Mouse (Mus musculus) thymus, adult 2 months (tissue): Measurements from ENCODE around the gene Rbm3. TPM values are rescaled to one million over a fixed set of nuclear protein-coding genes. Genes with fewer than 3 reads are reported as not detected.
A peak's percentile ranks its signal among the peaks of the same experiment; 100 is the strongest.

Source experiments
- DNase-seq: peaks from one replicate; pipeline ENCODE4 v3.0.0; 2021
- H3K27ac ChIP-seq: fragments of 200-500 bp; 2 replicates; pipeline ENCODE4 v1.5.1; 2012; ENCODE audit warnings: low read length, control low read depth; ENCODE audit not compliant: control insufficient read depth, insufficient read depth
- H3K27me3 ChIP-seq: fragments of 200-500 bp; 2 replicates; pipeline ENCODE4 v1.6.1; 2012; ENCODE audit warnings: mild to moderate bottlenecking, low read length, moderate library complexity, mixed read lengths; ENCODE audit not compliant: control insufficient read depth, insufficient read depth
- H3K36me3 ChIP-seq: fragments of 200-500 bp; 2 replicates; pipeline ENCODE4 v1.6.1; 2012; ENCODE audit warnings: mild to moderate bottlenecking, low read length, moderate library complexity; ENCODE audit not compliant: control insufficient read depth, insufficient read depth
- H3K4me1 ChIP-seq: fragments of 200-500 bp; replicated peaks from 2 replicates; pipeline ENCODE4 v1.6.1; 2012; ENCODE audit warnings: low read length; ENCODE audit not compliant: control insufficient read depth, insufficient read depth
- H3K4me3 ChIP-seq: fragments of 200-500 bp; 2 replicates; pipeline ENCODE4 v1.5.1; 2012; ENCODE audit warnings: mild to moderate bottlenecking, low read length, control low read depth, moderate library complexity; ENCODE audit not compliant: control insufficient read depth, insufficient read depth
- CTCF ChIP-seq: fragments of 200-500 bp; IDR thresholded peaks from 2 replicates; pipeline ENCODE4 v1.5.1; 2012; ENCODE audit warnings: mild to moderate bottlenecking, control low read depth, low read length, moderate library complexity, borderline replicate concordance; ENCODE audit not compliant: control insufficient read depth, poor library complexity, insufficient read depth; ENCODE audit errors: extremely low read depth
- POLR2A ChIP-seq: fragments of 200-500 bp; IDR thresholded peaks from 2 replicates; pipeline ENCODE4 v1.6.1; 2012; ENCODE audit warnings: mild to moderate bottlenecking, low read length, control low read depth, moderate library complexity; ENCODE audit not compliant: control insufficient read depth, poor library complexity, insufficient read depth; ENCODE audit errors: extremely low read depth
- WGBS: fragments of 180-500 bp; shearing (Covaris S2); methylation state at CpG from one replicate; pipeline ENCODE4 v1.1.7; 2018; 5-methylcytosine and 5-hydroxymethylcytosine counted together
- polyA plus RNA-seq: library from polyadenylated mRNA; depleted of rRNA; stranded (reverse); fragments of >200 nt; gene quantifications from 2 replicates; pipeline ENCODE4 v1.2.3, GENCODE M21; 2012

Gene Rbm3
- polyA plus RNA-seq, 1 experiment = 220 TPM

- H3K27ac ChIP-seq = no peak overlapping the region
- no peak for DNase-seq
- TF ChIP-seq POLR2A (no peak), CTCF (no peak)
- H3K4me1 ChIP-seq = no peaks in the 10 kb centered on the region
- no peaks in the 10 kb centered on the region for H3K27me3 ChIP-seq
- H3K36me3 ChIP-seq = no peaks in the 10 kb centered on the region
- WGBS = 100% methylated on average over 2 of the region's 2 CpGs
- H3K4me3 ChIP-seq = no peak overlapping the region
Measured at GRCm38 (mm10) chrX:8178871-8179270, 33.2 kb upstream of the Rbm3 start.

GRCm38 (mm10) chrX:8175504-8176385 is 30.1 kb upstream of the Rbm3 start, which contains the start of gene Tbc1d25:
TSS of gene Tbc1d25 (minus strand) at chrX:8176181.
- no peaks in the 10 kb centered on the region for H3K4me1 ChIP-seq
- H3K36me3 ChIP-seq = no peaks in the 10 kb centered on the region
- H3K4me3 ChIP-seq = peak within 1 kb of the TSS; percentile 95
- TF ChIP-seq CTCF (0 out of 2 replicates have a peak, but pooled peaks have one; percentile 32), POLR2A (no peak)
- peak; percentile 83 for DNase-seq
- H3K27me3 ChIP-seq = no peaks in the 10 kb centered on the region
- no peak within 1 kb of the TSS for H3K27ac ChIP-seq
- 1% methylated on average over 56 of the region's 56 CpGs for WGBS

DNA sequence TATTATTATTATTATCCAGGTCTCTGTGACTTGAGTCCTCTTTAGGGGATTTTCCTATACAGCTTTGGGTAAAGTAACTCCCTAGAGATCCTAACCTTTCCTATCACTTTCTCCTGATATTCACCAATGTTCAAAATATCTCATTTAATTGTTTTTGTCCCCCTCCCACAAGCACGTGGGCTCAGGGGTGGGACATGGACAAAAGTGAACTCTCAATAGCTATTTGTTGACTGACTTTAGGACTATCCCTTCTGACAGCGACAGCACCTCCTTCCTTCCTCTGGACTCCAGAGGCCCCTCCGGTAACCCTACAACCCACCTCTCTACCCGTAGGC is 29.5 kb upstream of the Rbm3 start:
- Histone ChIP-seq H3K4me3 (peak overlapping the region; percentile 95), H3K27ac (no peak overlapping the region), H3K27me3 (no peaks in the 10 kb centered on the region), H3K4me1 (no peaks in the 10 kb centered on the region), H3K36me3 (no peaks in the 10 kb centered on the region)
- 0% methylated on average over 4 of the region's 4 CpGs for WGBS
- TF ChIP-seq CTCF = no peak
- no peak for TF ChIP-seq POLR2A
- DNase-seq = no peak

GRCm38 (mm10) chrX:8167716-8168647 is 22.3 kb upstream of the Rbm3 start:
- DNase-seq = no peak
- Histone ChIP-seq H3K27me3 (no peaks in the 10 kb centered on the region), H3K4me3 (no peak overlapping the region), H3K27ac (no peak overlapping the region), H3K36me3 (no peaks in the 10 kb centered on the region), H3K4me1 (no peaks in the 10 kb centered on the region)
- TF ChIP-seq POLR2A (no peak), CTCF (no peak)
- 89% methylated on average over 8 of the region's 10 CpGs for WGBS

DNA sequence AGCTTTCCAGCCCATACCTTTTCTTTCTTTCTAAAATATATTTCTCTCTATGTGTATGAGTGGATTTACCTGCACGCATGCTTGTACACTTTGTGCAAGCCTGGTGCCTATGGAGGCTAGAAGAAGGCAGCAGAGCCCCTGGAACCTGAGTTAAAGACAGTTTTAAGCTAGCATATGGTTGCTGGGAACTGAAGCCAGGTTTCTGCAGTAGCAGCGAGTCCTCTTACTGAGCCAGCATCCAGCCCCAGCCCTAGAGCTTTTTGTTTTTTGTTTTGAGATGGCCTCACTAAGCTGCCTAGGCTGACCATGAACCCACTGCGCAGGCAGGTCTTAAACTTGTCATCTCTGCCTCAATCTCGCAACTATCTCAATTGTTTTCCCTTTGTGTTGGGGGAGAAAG is 18.8 kb upstream of the Rbm3 start:
- Histone ChIP-seq H3K27me3 (no peaks in the 10 kb centered on the region), H3K4me3 (no peak overlapping the region), H3K27ac (no peak overlapping the region), H3K36me3 (no peaks in the 10 kb centered on the region), H3K4me1 (no peaks in the 10 kb centered on the region)
- no peak for TF ChIP-seq POLR2A
- no peak for TF ChIP-seq CTCF
- no peak for DNase-seq
- 98% methylated on average over 4 of the region's 4 CpGs for WGBS

GRCm38 (mm10) chrX:8163076-8163475 is 17.4 kb upstream of the Rbm3 start:
- no peak overlapping the region for H3K4me3 ChIP-seq
- no peak for TF ChIP-seq CTCF
- TF ChIP-seq POLR2A = no peak
- H3K27me3 ChIP-seq = no peaks in the 10 kb centered on the region
- no peak for DNase-seq
- H3K36me3 ChIP-seq = no peaks in the 10 kb centered on the region
- no peak overlapping the region for H3K27ac ChIP-seq
- WGBS = 70% methylated on average over 5 of the region's 5 CpGs
- no peaks in the 10 kb centered on the region for H3K4me1 ChIP-seq
